Mouse (Mus musculus) hindbrain, embryonic 14.5 days (tissue): ENCODE measurements around the gene Carmil1. TPM values are rescaled to one million over a fixed set of nuclear protein-coding genes. Genes with fewer than 3 reads are reported as not detected.

Experiments used
- ATAC-seq: fragments of 200-750 bp; cut with Nextera tagmentation; 2 replicates; pipeline ENCODE4 v1.8.0; 2017; ENCODE audit warnings: moderate number of reproducible peaks, mild to moderate bottlenecking, moderate TSS enrichment, moderate library complexity; ENCODE audit not compliant: low FRiP score
- DNase-seq: peaks from one replicate; pipeline ENCODE4 v3.0.0-alpha.2; 2015; ENCODE audit warnings: low spot score
- H3K27ac ChIP-seq: fragments of 300-500 bp; sonication (generic); 2 replicates; pipeline ENCODE4 v1.5.1; 2014; ENCODE audit warnings: mild to moderate bottlenecking, moderate library complexity
- H3K27me3 ChIP-seq: fragments of 300-500 bp; sonication (generic); 2 replicates; pipeline ENCODE4 v1.6.1; 2014; ENCODE audit warnings: mild to moderate bottlenecking, low read length, mixed read lengths; ENCODE audit not compliant: control insufficient read depth, insufficient read depth
- H3K36me3 ChIP-seq: fragments of 300-500 bp; sonication (generic); replicated peaks from 2 replicates; pipeline ENCODE4 v1.6.1; 2014; ENCODE audit not compliant: control insufficient read depth, insufficient read depth
- H3K4me1 ChIP-seq: fragments of 300-500 bp; sonication (generic); replicated peaks from 2 replicates; pipeline ENCODE4 v1.6.1; 2014; ENCODE audit warnings: antibody characterized with exemption, low read length, mixed read lengths; ENCODE audit not compliant: control insufficient read depth, insufficient read depth
- H3K4me2 ChIP-seq: fragments of 300-500 bp; sonication (generic); replicated peaks from 2 replicates; pipeline ENCODE4 v1.6.1; 2014; ENCODE audit warnings: mild to moderate bottlenecking, moderate library complexity
- H3K4me3 ChIP-seq: fragments of 300-500 bp; sonication (generic); replicated peaks from 2 replicates; pipeline ENCODE4 v1.5.1; 2014; ENCODE audit warnings: mild to moderate bottlenecking, low read length
- H3K9ac ChIP-seq: fragments of 300-500 bp; sonication (generic); 2 replicates; pipeline ENCODE4 v1.6.1; 2014
- H3K9me3 ChIP-seq: fragments of 300-500 bp; sonication (generic); 2 replicates; pipeline ENCODE4 v1.6.1; 2016; ENCODE audit warnings: low read length; ENCODE audit not compliant: control insufficient read depth
- WGBS: fragments of 180-500 bp; shearing (Covaris S2); extraction: QIAGEN DNeasy Blood & Tissue Kit; methylation state at CpG from one replicate; pipeline ENCODE4 v1.1.7; 2014; 5-methylcytosine and 5-hydroxymethylcytosine counted together
- polyA plus RNA-seq: library from polyadenylated mRNA; unstranded; fragments of >200 nt; fragmentation: Nextera tagmentation; extraction: Ambion mirVana; gene quantifications from 2 replicates; pipeline ENCODE4 v1.2.1, GENCODE M21; 2014

The Carmil1 gene
- polyA plus RNA-seq, 1 experiment from 2014 or later, result 38.7 TPM

DNA sequence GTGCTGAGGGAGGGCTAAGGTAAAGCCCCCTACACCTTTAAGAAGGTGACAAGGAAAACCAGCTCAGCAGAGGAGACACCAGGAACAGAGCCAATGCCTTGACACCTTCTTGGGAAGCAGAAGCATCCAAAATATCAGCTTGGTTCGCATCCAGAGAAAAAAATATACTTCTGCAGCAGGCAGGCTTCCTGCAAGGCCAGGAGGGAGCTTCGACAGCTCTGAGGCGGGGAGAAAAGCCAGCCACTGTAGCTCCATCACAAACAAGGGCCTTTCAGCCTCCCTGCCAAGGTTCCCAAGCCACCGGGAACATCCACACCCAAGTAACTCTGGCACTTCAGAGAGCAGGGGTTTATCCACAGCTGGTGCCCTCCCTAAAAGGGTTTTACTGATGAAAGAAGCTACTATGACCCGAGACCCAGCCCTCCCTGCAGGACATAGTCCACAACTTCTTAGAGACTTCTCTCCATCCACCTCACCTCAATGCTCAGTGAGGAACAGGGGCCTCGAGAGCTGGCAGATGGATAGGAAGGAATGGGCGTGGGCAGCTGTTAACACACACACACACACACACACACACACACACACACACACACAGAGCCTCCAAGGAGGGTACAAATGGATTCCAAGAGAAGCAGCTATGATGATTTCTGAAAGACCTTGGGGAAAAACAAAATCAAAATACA is 80.6 kb downstream of the Carmil1 start:
- H3K36me3 ChIP-seq, result no peaks in the 10 kb centered on the region
- H3K9ac ChIP-seq, result no peak overlapping the region
- peaks cover 20% of the 10 kb centered on the region; the same call in 1 of the 2 replicates for H3K4me1 ChIP-seq
- ATAC-seq, result no peak
- peak overlapping the region; percentile 35; the same call in 1 of the 2 replicates for H3K27ac ChIP-seq
- H3K27me3 ChIP-seq, result no peaks in the 10 kb centered on the region
- 64% methylated on average over 7 of the region's 7 CpGs for WGBS
- H3K9me3 ChIP-seq, result no peaks in the 10 kb centered on the region
- H3K4me2 ChIP-seq, result no peak overlapping the region
- no peak overlapping the region for H3K4me3 ChIP-seq
- no peak for DNase-seq

DNA sequence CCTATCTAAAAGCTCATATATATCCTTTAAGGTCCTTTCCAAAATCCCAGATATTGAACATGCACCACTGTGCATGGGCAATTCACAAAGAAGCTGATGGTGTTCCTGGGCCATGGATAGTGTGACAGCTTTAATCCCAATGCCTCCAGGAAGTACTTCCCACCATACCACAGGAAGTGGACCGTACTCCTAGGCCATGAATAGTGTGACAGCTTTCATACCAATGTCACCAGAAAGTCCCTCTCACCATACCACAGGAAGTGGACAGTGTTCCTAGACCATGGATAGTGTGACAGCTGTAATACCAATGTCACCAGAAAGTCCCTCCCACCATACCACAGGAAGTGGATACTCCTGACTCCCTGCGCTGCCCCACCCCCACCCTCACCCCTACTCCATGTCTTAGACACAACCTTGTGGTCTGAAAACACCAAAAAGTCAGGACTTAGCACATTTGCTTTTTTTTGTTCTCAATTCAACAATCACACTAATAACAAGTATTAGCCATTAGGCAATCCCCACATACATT is 82.1 kb downstream of the Carmil1 start:
- H3K27me3 ChIP-seq, result no peaks in the 10 kb centered on the region

DNA sequence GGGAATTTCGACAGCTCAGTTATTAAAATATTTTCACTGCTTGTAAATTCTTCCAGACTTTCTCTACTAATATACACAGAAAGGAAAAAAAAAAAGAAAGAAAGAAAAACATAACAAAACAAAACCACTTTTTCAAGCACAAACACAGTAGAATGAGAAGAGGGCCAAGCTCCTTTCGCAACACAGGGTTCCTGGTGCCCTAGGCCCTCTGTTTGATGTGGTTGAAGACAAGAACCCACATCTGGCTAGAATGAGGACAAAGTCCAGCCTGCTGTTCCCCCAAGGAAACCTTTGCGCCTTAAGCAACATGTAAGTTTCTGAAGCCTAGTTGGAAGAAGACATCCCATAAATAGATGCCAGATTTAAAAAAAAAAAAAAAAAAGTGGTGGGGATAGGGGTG is 85.2 kb downstream of the Carmil1 start:
- H3K36me3 ChIP-seq, result no peaks in the 10 kb centered on the region
- H3K4me3 ChIP-seq, result no peak overlapping the region
- H3K27me3 ChIP-seq, result no peaks in the 10 kb centered on the region
- H3K9ac ChIP-seq, result no peak overlapping the region
- H3K27ac ChIP-seq, result no peak overlapping the region
- 90% methylated on average over 3 of the region's 3 CpGs for WGBS
- peaks cover 18% of the 10 kb centered on the region for H3K4me1 ChIP-seq
- no peak overlapping the region for H3K4me2 ChIP-seq
- DNase-seq (no peak), ATAC-seq (no peak)
- H3K9me3 ChIP-seq, result no peaks in the 10 kb centered on the region; the same call in 1 of the 2 replicates

More for the DNA sequence above, 82.1 kb downstream of the Carmil1 start:
- Histone ChIP-seq H3K36me3 (no peaks in the 10 kb centered on the region), H3K9me3 (no peaks in the 10 kb centered on the region; the same call in 1 of the 2 replicates), H3K4me2 (no peak overlapping the region), H3K27ac (no peak overlapping the region), H3K4me3 (no peak overlapping the region), H3K9ac (no peak overlapping the region), H3K4me1 (peaks cover 20% of the 10 kb centered on the region; the same call in 1 of the 2 replicates)
- 94% methylated on average over 2 of the region's 2 CpGs for WGBS
- DNase-seq, result no peak
- no peak for ATAC-seq

GRCm38 (mm10) chr13:24194018-24194417 is 86.6 kb downstream of the Carmil1 start:
- H3K9me3 ChIP-seq, result no peaks in the 10 kb centered on the region; the same call in 1 of the 2 replicates
- no peak overlapping the region for H3K4me3 ChIP-seq
- no peak overlapping the region for H3K27ac ChIP-seq
- peaks cover 12% of the 10 kb centered on the region for H3K4me1 ChIP-seq
- DNase-seq, result no peak
- H3K27me3 ChIP-seq, result no peaks in the 10 kb centered on the region
- no peak overlapping the region for H3K9ac ChIP-seq
- WGBS, result 88% methylated on average over 5 of the region's 5 CpGs
- H3K36me3 ChIP-seq, result no peaks in the 10 kb centered on the region
- no peak overlapping the region for H3K4me2 ChIP-seq
- no peak for ATAC-seq

- H3K9me3 ChIP-seq, result no peaks in the 10 kb centered on the region; the same call in 1 of the 2 replicates
- no peak overlapping the region for H3K4me2 ChIP-seq
- H3K36me3 ChIP-seq, result no peaks in the 10 kb centered on the region
- DNase-seq (no peak), ATAC-seq (no peak)
- peak overlapping the region; percentile 32; the same call in 1 of the 2 replicates for H3K27ac ChIP-seq
- no peak overlapping the region for H3K4me3 ChIP-seq
- no peak overlapping the region for H3K9ac ChIP-seq
- WGBS, result 69% methylated on average over 9 of the region's 9 CpGs
- peaks cover 7% of the 10 kb centered on the region; the same call in 1 of the 2 replicates for H3K4me1 ChIP-seq
- H3K27me3 ChIP-seq, result no peaks in the 10 kb centered on the region
Measured at GRCm38 (mm10) chr13:24190875-24191663, 89.5 kb downstream of the Carmil1 start.

- Histone ChIP-seq H3K9ac (no peak overlapping the region), H3K4me3 (no peak overlapping the region), H3K27me3 (no peaks in the 10 kb centered on the region), H3K4me2 (no peak overlapping the region), H3K9me3 (no peaks in the 10 kb centered on the region), H3K36me3 (no peaks in the 10 kb centered on the region), H3K27ac (no peak overlapping the region), H3K4me1 (peaks cover 7% of the 10 kb centered on the region; the same call in 1 of the 2 replicates)
- no peak for ATAC-seq
- no peak for DNase-seq
- WGBS, result 81% methylated on average over 2 of the region's 2 CpGs
Measured at GRCm38 (mm10) chr13:24187026-24187425, 93.6 kb downstream of the Carmil1 start.

- H3K9ac ChIP-seq, result no peak overlapping the region
- no peaks in the 10 kb centered on the region for H3K36me3 ChIP-seq
- no peak overlapping the region for H3K27ac ChIP-seq
- H3K27me3 ChIP-seq, result no peaks in the 10 kb centered on the region
- ATAC-seq (no peak), DNase-seq (no peak)
- 81% methylated on average over 3 of the region's 3 CpGs for WGBS
- no peak overlapping the region for H3K4me2 ChIP-seq
- no peaks in the 10 kb centered on the region for H3K4me1 ChIP-seq
- no peaks in the 10 kb centered on the region for H3K9me3 ChIP-seq
- H3K4me3 ChIP-seq, result no peak overlapping the region
Measured at GRCm38 (mm10) chr13:24185641-24186040, 95.0 kb downstream of the Carmil1 start.

DNA sequence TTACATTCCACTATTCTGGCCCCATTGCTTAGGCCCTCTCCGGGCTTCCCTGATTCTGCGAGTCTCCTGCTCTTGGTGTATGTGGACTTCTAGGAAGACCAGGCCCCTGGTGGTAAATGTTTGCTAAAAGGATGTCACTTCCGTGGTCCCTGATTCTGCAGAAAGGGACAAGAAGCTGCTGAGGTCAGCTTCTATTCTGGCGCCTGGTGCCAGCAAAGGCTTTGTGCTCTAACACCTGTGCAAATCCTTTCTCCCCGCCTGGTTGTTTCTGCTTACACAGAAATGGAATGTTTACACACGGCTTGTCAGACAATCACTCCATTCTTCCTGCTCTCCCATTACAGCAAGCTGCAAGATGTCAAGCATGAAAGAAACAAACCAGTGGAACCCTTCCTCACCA is 97.7 kb downstream of the Carmil1 start:
- H3K27ac ChIP-seq, result no peak overlapping the region
- 46% methylated on average over 6 of the region's 6 CpGs for WGBS
- no peak overlapping the region for H3K4me3 ChIP-seq
- H3K27me3 ChIP-seq, result no peaks in the 10 kb centered on the region
- no peak for DNase-seq
- no peaks in the 10 kb centered on the region for H3K36me3 ChIP-seq
- no peak overlapping the region for H3K9ac ChIP-seq
- H3K4me2 ChIP-seq, result no peak overlapping the region
- H3K4me1 ChIP-seq, result no peaks in the 10 kb centered on the region
- no peaks in the 10 kb centered on the region for H3K9me3 ChIP-seq
- no peak for ATAC-seq

GRCm38 (mm10) chr13:24179538-24179937 is 101.1 kb downstream of the Carmil1 start:
- WGBS, result 80% methylated on average over 10 of the region's 10 CpGs
- no peak for DNase-seq

More at GRCm38 (mm10) chr13:24179538-24179937, 101.1 kb downstream of the Carmil1 start:
- H3K4me1 ChIP-seq, result no peaks in the 10 kb centered on the region
- H3K36me3 ChIP-seq, result no peaks in the 10 kb centered on the region
- no peak overlapping the region for H3K27ac ChIP-seq
- H3K9me3 ChIP-seq, result no peaks in the 10 kb centered on the region
- H3K4me3 ChIP-seq, result no peak overlapping the region
- ATAC-seq, result no peak
- H3K27me3 ChIP-seq, result no peaks in the 10 kb centered on the region
- H3K4me2 ChIP-seq, result no peak overlapping the region
- H3K9ac ChIP-seq, result no peak overlapping the region
